Mouse (Mus musculus): ENCODE results near the gene Shc3. TPM values are rescaled to one million over a fixed set of nuclear protein-coding genes. Genes with fewer than 3 reads are reported as not detected.

Shc3 gene
- polyA plus RNA-seq, 1 experiment from 2014 or later, result 7.2 TPM

DNA sequence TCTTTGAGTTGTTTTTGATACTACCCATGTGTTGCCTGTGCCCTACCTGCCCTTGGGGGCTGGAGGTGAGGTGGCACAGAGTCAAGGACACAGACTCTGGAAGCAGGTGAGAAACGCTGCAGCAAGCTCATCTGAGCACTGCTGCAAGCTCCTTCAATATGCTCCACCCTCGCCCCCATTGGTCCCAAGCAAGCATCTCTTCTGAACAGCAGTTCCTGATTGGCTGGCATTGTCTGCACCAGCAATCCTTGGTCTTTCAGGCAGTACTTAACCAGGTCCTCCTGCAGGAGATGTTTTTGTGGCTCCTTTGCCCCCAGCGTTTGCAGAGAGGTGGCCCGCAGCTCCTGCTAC, 34.6 kb upstream of the Shc3 start:
- H3K4me1 ChIP-seq (replicated peaks; ENCODE audit: control insufficient read depth, insufficient read depth, low read length), result peaks cover 7% of the 10 kb centered on the region
- H3K27ac ChIP-seq, result peak overlapping the region; percentile 74; the same call in 1 of the 2 replicates
- H3K9ac ChIP-seq, result no peak overlapping the region
- ATAC-seq (ENCODE audit: low FRiP score), result peak; percentile 62
- H3K4me3 ChIP-seq (replicated peaks; ENCODE audit: low read length), result no peak overlapping the region
- no peaks in the 10 kb centered on the region for H3K9me3 ChIP-seq (ENCODE audit: control insufficient read depth, low read length)
- no peaks in the 10 kb centered on the region for H3K27me3 ChIP-seq (ENCODE audit: control insufficient read depth, insufficient read depth, low read length)
- DNase-seq (ENCODE audit: low spot score), result no peak
- H3K4me2 ChIP-seq (replicated peaks), result peak overlapping the region; percentile 52
- WGBS, result 42% methylated on average over 4 of the region's 4 CpGs
- no peaks in the 10 kb centered on the region for H3K36me3 ChIP-seq (replicated peaks; ENCODE audit: control insufficient read depth, insufficient read depth)

DNA sequence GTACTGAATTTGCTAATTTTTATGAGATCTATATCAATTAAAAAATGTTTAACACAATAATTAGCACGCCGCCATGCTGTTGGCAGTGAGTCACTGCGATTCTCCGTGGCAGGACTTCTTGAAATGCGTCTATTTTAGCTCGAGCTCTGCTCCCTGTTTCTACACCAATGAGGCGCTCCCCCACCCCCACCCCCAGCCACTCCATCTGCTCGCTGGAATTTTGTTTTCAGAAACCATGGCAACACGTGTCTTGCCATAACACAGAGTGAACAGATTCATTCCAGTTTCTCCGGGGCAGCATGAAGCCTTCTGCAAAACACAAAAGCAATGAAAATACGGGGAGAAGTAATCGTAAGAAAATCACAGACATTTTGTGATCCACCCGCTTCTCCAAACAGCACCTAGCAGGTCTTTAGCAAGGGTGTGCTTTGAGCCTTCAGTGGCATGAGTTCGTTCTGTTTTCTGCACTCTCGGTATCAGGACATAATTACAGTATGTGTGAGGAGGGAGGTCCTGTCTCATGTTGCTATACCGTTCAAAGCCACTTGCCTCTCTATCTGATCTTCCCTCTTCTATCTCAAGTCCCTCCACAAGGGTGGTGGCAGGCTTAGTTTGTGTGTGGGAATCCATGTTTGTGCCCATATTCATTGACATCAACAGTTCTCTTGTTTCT, 34.1 kb upstream of the Shc3 start:
- DNase-seq (ENCODE audit: low spot score) (peak; percentile 73), ATAC-seq (ENCODE audit: low FRiP score) (peak; percentile 86)
- Histone ChIP-seq H3K4me1 (replicated peaks; ENCODE audit: control insufficient read depth, insufficient read depth, low read length) (peaks cover 7% of the 10 kb centered on the region), H3K4me3 (replicated peaks; ENCODE audit: low read length) (peak overlapping the region; percentile 20; the same call in 1 of the 2 replicates), H3K4me2 (replicated peaks) (peak overlapping the region; percentile 52), H3K27me3 (ENCODE audit: control insufficient read depth, insufficient read depth, low read length) (no peaks in the 10 kb centered on the region), H3K36me3 (replicated peaks; ENCODE audit: control insufficient read depth, insufficient read depth) (no peaks in the 10 kb centered on the region), H3K9ac (peak overlapping the region; percentile 22; the same call in 1 of the 2 replicates), H3K9me3 (ENCODE audit: control insufficient read depth, low read length) (no peaks in the 10 kb centered on the region), H3K27ac (peak overlapping the region; percentile 74)
- 18% methylated on average over 16 of the region's 16 CpGs for WGBS

DNA sequence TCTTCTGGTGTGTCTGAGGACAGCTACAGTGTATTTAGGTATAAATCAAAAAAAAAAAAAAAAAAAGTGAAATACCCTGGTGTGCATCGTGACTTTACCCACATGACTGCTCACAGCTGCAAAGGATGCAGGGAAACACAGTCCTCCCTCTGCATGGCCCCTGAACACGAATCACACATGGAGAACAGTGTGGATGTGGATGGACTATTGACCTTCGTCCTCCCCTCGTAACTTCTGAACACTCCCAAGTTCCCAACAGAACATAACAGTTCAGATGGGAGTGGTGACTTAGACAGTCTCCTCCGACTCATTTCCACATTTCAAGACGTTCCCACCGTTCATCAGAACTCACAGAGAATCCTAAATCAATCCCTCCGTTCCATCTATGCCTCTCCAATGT, 33.5 kb upstream of the Shc3 start:
- Histone ChIP-seq H3K27ac (no peak overlapping the region), H3K9ac (no peak overlapping the region), H3K27me3 (ENCODE audit: control insufficient read depth, insufficient read depth, low read length) (no peaks in the 10 kb centered on the region), H3K4me2 (replicated peaks) (peak overlapping the region; percentile 52), H3K4me1 (replicated peaks; ENCODE audit: control insufficient read depth, insufficient read depth, low read length) (peaks cover 7% of the 10 kb centered on the region), H3K4me3 (replicated peaks; ENCODE audit: low read length) (no peak overlapping the region), H3K36me3 (replicated peaks; ENCODE audit: control insufficient read depth, insufficient read depth) (no peaks in the 10 kb centered on the region), H3K9me3 (ENCODE audit: control insufficient read depth, low read length) (no peaks in the 10 kb centered on the region)
- ATAC-seq (ENCODE audit: low FRiP score) (no peak), DNase-seq (ENCODE audit: low spot score) (no peak)
- 65% methylated on average over 8 of the region's 8 CpGs for WGBS

DNA sequence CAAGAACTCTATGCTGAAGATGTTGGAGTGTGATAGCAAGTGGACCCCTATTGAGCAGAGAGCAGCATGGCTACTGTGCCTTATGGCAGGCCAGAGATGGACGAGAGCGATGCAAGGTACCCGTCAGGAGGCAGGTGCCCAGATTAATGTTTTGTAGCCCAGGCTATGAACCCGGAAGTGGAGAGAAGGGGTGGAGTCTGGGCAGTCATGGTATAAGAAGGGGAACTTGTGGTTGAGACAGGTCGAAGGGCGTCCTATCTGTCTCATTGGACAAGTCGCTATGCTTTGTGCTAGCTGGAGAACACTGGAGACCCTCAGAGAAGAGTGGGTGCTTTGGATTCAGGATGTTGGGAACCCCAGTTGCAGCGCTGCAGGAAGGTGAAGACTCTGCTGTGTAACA, 30.9 kb upstream of the Shc3 start:
- Histone ChIP-seq H3K4me2 (replicated peaks) (no peak overlapping the region), H3K4me3 (replicated peaks; ENCODE audit: low read length) (no peak overlapping the region), H3K9ac (no peak overlapping the region), H3K9me3 (ENCODE audit: control insufficient read depth, low read length) (no peaks in the 10 kb centered on the region), H3K4me1 (replicated peaks; ENCODE audit: control insufficient read depth, insufficient read depth, low read length) (peaks cover 7% of the 10 kb centered on the region), H3K27ac (no peak overlapping the region), H3K36me3 (replicated peaks; ENCODE audit: control insufficient read depth, insufficient read depth) (no peaks in the 10 kb centered on the region), H3K27me3 (ENCODE audit: control insufficient read depth, insufficient read depth, low read length) (peaks cover 10% of the 10 kb centered on the region)
- 94% methylated on average over 8 of the region's 8 CpGs for WGBS
- ATAC-seq (ENCODE audit: low FRiP score) (no peak), DNase-seq (ENCODE audit: low spot score) (no peak)

DNA sequence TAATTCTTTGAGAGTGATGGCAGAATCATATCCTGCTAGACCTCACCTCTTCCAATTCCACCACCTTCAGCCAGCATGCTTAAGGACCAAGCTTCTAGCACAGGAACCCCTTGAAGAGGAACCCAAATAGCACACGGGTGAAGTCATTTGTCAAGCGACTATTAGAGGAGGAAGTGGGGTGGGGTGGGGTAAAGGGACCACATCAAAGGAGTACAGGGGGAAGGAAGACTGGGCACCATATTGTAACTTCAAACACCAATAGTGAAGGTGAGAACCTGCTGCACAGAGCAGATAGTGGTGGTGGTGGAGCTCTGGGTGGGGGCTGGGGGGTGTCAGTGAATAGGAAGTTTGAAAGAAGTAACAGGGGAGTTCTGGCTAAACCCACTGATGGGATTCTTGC, 28.8 kb upstream of the Shc3 start:
- Histone ChIP-seq H3K4me1 (replicated peaks; ENCODE audit: control insufficient read depth, insufficient read depth, low read length) (peaks cover 3% of the 10 kb centered on the region; the same call in 1 of the 2 replicates), H3K27me3 (ENCODE audit: control insufficient read depth, insufficient read depth, low read length) (peaks cover 13% of the 10 kb centered on the region), H3K36me3 (replicated peaks; ENCODE audit: control insufficient read depth, insufficient read depth) (no peaks in the 10 kb centered on the region), H3K9me3 (ENCODE audit: control insufficient read depth, low read length) (no peaks in the 10 kb centered on the region), H3K9ac (no peak overlapping the region), H3K4me3 (replicated peaks; ENCODE audit: low read length) (no peak overlapping the region), H3K4me2 (replicated peaks) (no peak overlapping the region), H3K27ac (no peak overlapping the region)
- DNase-seq (ENCODE audit: low spot score) (no peak), ATAC-seq (ENCODE audit: low FRiP score) (no peak)
- 73% methylated on average over 2 of the region's 2 CpGs for WGBS

DNA sequence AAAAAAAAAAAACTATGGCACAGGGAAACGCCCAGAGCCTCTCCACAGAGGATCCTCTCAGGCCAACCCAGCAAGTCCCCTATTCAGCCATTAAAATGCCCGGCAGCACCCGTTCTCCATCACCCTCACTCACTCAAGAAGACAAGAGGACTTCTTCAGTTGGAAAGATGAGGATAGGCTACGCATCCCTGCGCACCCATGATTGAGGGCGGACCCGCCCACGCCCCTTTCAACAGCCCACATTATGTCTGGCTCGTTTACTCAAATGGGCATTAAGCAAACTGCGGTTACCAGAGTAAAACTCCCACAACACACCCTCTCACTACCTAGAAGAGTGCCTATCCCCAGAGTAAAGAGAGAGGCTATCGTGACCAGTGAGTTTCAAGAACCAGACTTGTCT, 26.2 kb upstream of the Shc3 start:
- DNase-seq (ENCODE audit: low spot score) (no peak), ATAC-seq (ENCODE audit: low FRiP score) (peak; percentile 8; the same call in 1 of the 2 replicates)
- H3K27ac ChIP-seq, result no peak overlapping the region
- H3K9me3 ChIP-seq (ENCODE audit: control insufficient read depth, low read length), result 0 out of 2 replicates have a peak, but pooled peaks cover 4% of the 10 kb centered on the region
- H3K4me3 ChIP-seq (replicated peaks; ENCODE audit: low read length), result peak overlapping the region; percentile 39
- 29% methylated on average over 11 of the region's 11 CpGs for WGBS
- no peaks in the 10 kb centered on the region for H3K36me3 ChIP-seq (replicated peaks; ENCODE audit: control insufficient read depth, insufficient read depth)
- H3K4me2 ChIP-seq (replicated peaks), result peak overlapping the region; percentile 90
- no peak overlapping the region for H3K9ac ChIP-seq
- H3K4me1 ChIP-seq (replicated peaks; ENCODE audit: control insufficient read depth, insufficient read depth, low read length), result no peaks in the 10 kb centered on the region
- H3K27me3 ChIP-seq (ENCODE audit: control insufficient read depth, insufficient read depth, low read length), result peaks cover 13% of the 10 kb centered on the region

DNA sequence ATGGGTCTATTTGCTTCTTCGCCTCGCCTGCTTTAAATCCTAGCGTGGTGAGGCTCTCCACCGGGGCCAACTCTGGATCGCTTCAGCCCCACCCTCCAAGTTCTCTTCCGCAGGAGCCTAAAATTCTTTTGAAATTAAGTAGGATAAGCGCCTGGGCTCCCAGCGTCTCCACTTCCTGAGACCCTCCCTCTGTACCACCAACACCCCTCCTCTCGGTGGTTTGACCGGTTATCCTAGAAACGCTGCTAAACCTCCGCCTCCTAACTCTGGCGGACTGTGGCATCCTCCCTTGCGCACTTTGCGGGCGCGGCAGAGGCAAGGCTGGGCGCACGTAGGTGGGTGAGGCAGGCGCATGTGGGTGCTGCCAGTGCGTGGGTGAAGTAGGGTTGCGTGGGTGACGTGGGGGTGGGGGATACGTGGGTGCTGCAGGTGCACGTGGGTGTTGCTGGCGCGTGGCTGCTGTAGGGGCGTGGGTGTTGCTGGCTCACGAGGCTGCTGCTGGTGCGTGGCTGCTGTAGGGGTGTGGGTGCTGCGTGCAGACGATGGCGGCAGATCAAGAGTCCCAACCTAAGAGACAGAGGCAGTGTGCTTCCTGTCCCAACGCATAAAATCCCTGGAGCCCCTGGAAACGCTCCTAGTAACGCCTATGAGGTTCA, 25.6 kb upstream of the Shc3 start:
- Histone ChIP-seq H3K4me3 (replicated peaks; ENCODE audit: low read length) (peak overlapping the region; percentile 39), H3K36me3 (replicated peaks; ENCODE audit: control insufficient read depth, insufficient read depth) (no peaks in the 10 kb centered on the region), H3K27me3 (ENCODE audit: control insufficient read depth, insufficient read depth, low read length) (peaks cover 13% of the 10 kb centered on the region), H3K4me2 (replicated peaks) (peak overlapping the region; percentile 90), H3K27ac (no peak overlapping the region), H3K9me3 (ENCODE audit: control insufficient read depth, low read length) (0 out of 2 replicates have a peak, but pooled peaks cover 4% of the 10 kb centered on the region), H3K4me1 (replicated peaks; ENCODE audit: control insufficient read depth, insufficient read depth, low read length) (no peaks in the 10 kb centered on the region), H3K9ac (peak overlapping the region; percentile 51)
- ATAC-seq (ENCODE audit: low FRiP score), result peak; percentile 76
- WGBS, result under 1% methylated on average over 36 of the region's 36 CpGs
- DNase-seq (ENCODE audit: low spot score), result peak; percentile 48

DNA sequence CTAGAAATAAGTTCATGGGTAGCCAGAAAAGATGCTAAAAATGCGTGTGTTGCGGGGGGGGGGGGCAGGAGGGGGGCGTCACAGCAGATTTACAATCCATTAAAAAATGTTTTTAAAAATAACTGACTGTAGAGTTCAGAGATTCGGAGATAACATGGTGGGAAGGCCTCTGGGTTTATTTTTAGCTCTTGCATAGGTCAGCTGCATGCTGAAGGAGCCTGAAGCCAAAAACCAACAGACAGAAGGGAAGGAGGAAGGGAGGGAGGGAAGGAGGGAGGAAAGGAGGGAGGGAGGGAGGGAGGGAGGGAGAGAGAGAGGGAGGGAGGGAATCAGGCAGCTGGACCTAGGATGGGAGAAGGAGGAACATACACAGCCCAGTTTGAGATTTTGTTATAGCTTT, 18.8 kb upstream of the Shc3 start:
- Histone ChIP-seq H3K9ac (no peak overlapping the region), H3K4me1 (replicated peaks; ENCODE audit: control insufficient read depth, insufficient read depth, low read length) (no peaks in the 10 kb centered on the region), H3K27me3 (ENCODE audit: control insufficient read depth, insufficient read depth, low read length) (no peaks in the 10 kb centered on the region), H3K9me3 (ENCODE audit: control insufficient read depth, low read length) (0 out of 2 replicates have a peak, but pooled peaks cover 4% of the 10 kb centered on the region), H3K36me3 (replicated peaks; ENCODE audit: control insufficient read depth, insufficient read depth) (no peaks in the 10 kb centered on the region), H3K4me2 (replicated peaks) (no peak overlapping the region), H3K27ac (no peak overlapping the region), H3K4me3 (replicated peaks; ENCODE audit: low read length) (no peak overlapping the region)
- ATAC-seq (ENCODE audit: low FRiP score), result no peak
- WGBS, result 70% methylated on average over 4 of the region's 4 CpGs
- no peak for DNase-seq (ENCODE audit: low spot score)

DNA sequence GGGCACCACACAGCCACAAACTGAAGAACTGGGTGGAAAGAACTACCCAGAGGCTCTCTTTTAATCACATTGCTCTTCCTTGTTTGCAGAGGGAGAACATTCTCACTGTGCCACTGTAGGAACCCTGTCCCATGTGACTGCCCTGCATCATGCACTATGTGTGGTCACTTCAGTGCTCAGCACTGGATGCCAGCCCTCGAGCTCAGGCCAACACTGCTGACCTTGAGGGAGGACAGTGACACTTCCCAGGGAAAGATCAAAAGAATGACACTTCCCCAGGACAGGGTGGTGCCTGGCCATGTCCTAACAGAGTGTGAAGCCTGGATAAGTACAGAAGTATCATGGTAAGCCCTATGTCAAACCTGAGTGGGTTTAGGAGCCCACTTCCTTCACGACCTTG, 13.0 kb upstream of the Shc3 start:
- H3K9me3 ChIP-seq (ENCODE audit: control insufficient read depth, low read length), result no peaks in the 10 kb centered on the region
- no peak overlapping the region for H3K4me2 ChIP-seq (replicated peaks)
- DNase-seq (ENCODE audit: low spot score), result no peak
- no peak overlapping the region for H3K27ac ChIP-seq
- H3K9ac ChIP-seq, result no peak overlapping the region
- peaks cover 18% of the 10 kb centered on the region for H3K4me1 ChIP-seq (replicated peaks; ENCODE audit: control insufficient read depth, insufficient read depth, low read length)
- H3K4me3 ChIP-seq (replicated peaks; ENCODE audit: low read length), result no peak overlapping the region
- H3K27me3 ChIP-seq (ENCODE audit: control insufficient read depth, insufficient read depth, low read length), result no peaks in the 10 kb centered on the region
- WGBS, result 64% methylated on average over 2 of the region's 2 CpGs
- ATAC-seq (ENCODE audit: low FRiP score), result no peak
- H3K36me3 ChIP-seq (replicated peaks; ENCODE audit: control insufficient read depth, insufficient read depth), result no peaks in the 10 kb centered on the region

All from hindbrain, embryonic 14.5 days (tissue).